In the genomic region with DNA sequence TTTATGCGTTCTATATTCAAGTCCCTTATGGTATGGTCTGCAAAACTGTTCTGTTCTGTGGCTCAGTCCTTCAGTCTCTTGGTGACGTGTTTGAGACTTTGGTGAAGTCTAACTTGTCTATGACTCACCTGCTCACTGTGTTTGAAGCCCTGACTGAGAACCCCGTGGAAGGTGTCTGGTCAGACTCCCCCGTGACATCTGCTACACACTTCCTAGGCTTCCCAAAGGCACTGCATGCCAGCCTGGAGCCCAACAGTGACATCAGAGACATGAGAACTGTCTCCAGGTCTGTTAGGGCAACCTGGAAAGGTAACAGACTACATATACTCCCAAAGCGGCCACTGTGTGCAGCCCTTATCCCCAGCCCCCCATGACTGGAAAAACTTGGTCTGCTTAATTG, we compare ENCODE assay signal across 35 mouse cellular contexts.
"Had no signal": no experiment of that assay in that cellular context is flagged by ENCODE, and none has a peak within 500 bp of the region (broad histone marks: within the 10 kb centered on the region; RNA-seq: fewer than 3 reads in every experiment).

No protein-coding gene starts in this region.

- H3K27me3 ChIP-seq: heart, embryonic 12.5 days; heart, embryonic 13.5 days; heart, embryonic 15.5 days; hindbrain, embryonic 12.5 days; hindbrain, embryonic 13.5 days; hindbrain, embryonic 15.5 days; intestine, embryonic 15.5 days; kidney, embryonic 15.5 days had no signal

- H3K4me1 ChIP-seq: heart, embryonic 12.5 days; heart, embryonic 13.5 days; heart, embryonic 15.5 days; hindbrain, embryonic 12.5 days; hindbrain, embryonic 15.5 days; intestine, embryonic 15.5 days; kidney, embryonic 15.5 days had no signal

- H3K9ac ChIP-seq: heart, embryonic 12.5 days; heart, embryonic 13.5 days; heart, embryonic 15.5 days; hindbrain, embryonic 12.5 days; hindbrain, embryonic 13.5 days; hindbrain, embryonic 14.5 days; hindbrain, embryonic 15.5 days; intestine, embryonic 15.5 days; kidney, embryonic 15.5 days had no signal

- H3K9me3 ChIP-seq: heart, embryonic 12.5 days; heart, embryonic 13.5 days; heart, embryonic 15.5 days; hindbrain, embryonic 10.5 days; hindbrain, embryonic 12.5 days; hindbrain, embryonic 13.5 days; hindbrain, embryonic 15.5 days; intestine, embryonic 15.5 days; kidney, embryonic 15.5 days had no signal

- DNase-seq: heart, postnatal 10 days; heart, postnatal 14 days; heart, postnatal 36 days; heart, postnatal 4 days; kidney, adult 11 months; kidney, adult 18-20 months; kidney, adult 2 months; kidney, adult 8-10 months; kidney, adult 9 months; kidney, postnatal 10 days; kidney, postnatal 14 days; kidney, postnatal 25 days; kidney, postnatal 36 days; kidney, postnatal 4 days; layer of hippocampus, adult 9-11 months; layer of hippocampus, postnatal 36 days had no signal

- H3K4me2 ChIP-seq: heart, embryonic 11.5 days; heart, embryonic 12.5 days; heart, embryonic 13.5 days; heart, embryonic 15.5 days; hindbrain, embryonic 12.5 days; hindbrain, embryonic 13.5 days; hindbrain, embryonic 14.5 days; hindbrain, embryonic 15.5 days; intestine, embryonic 15.5 days; kidney, embryonic 15.5 days had no signal

- ATAC-seq: hindbrain, embryonic 16.5 days; hindbrain, postnatal 0 days; inflammation-experienced regulatory T-cells, adult 6 months; intestine, embryonic 15.5 days; intestine, embryonic 16.5 days; intestine, postnatal 0 days had no signal

- H3K4me3 ChIP-seq: heart, embryonic 12.5 days; heart, embryonic 13.5 days; heart, embryonic 15.5 days; hindbrain, embryonic 10.5 days; hindbrain, embryonic 12.5 days; hindbrain, embryonic 13.5 days; hindbrain, embryonic 15.5 days; intestine, embryonic 15.5 days; kidney, embryonic 15.5 days; layer of hippocampus, adult 2 months; left cerebral cortex, adult 2 months had no signal

- H3K27ac ChIP-seq: heart, embryonic 13.5 days; heart, embryonic 15.5 days; hindbrain, embryonic 10.5 days; hindbrain, embryonic 12.5 days; hindbrain, embryonic 13.5 days; hindbrain, embryonic 14.5 days; hindbrain, embryonic 15.5 days; hindbrain, postnatal 0 days; intestine, embryonic 15.5 days; kidney, embryonic 15.5 days; kidney, postnatal 0 days; layer of hippocampus, adult 2 months; left cerebral cortex, adult 2 months had no signal
